Mouse (Mus musculus) heart, embryonic 15.5 days (tissue): ENCODE measurements around the gene Ubqln4. TPM values are rescaled to one million over a fixed set of nuclear protein-coding genes. Genes with fewer than 3 reads are reported as not detected.
"Not testable (repeated sequence)": the region's sequence is repeated elsewhere in the genome, so short reads cannot be mapped to it uniquely, and the experiment has no call there.

ENCODE experiments used
- ATAC-seq: fragments of 200-750 bp; cut with Nextera tagmentation; replicated peaks from 2 replicates; pipeline ENCODE4 v1.8.0; 2017; ENCODE audit warnings: low read depth, moderate TSS enrichment; ENCODE audit not compliant: insufficient number of reproducible peaks, insufficient read depth, low FRiP score
- H3K27ac ChIP-seq: fragments of 300-500 bp; sonication (generic); 2 replicates; pipeline ENCODE4 v1.5.1; 2015; ENCODE audit warnings: mild to moderate bottlenecking, inconsistent platforms
- H3K27me3 ChIP-seq: fragments of 300-500 bp; sonication (generic); 2 replicates; pipeline ENCODE4 v1.6.1; 2015; ENCODE audit warnings: inconsistent platforms
- H3K36me3 ChIP-seq: fragments of 300-500 bp; sonication (generic); 2 replicates; pipeline ENCODE4 v1.6.1; 2015; ENCODE audit warnings: mild to moderate bottlenecking, inconsistent platforms
- H3K4me1 ChIP-seq: fragments of 300-500 bp; sonication (generic); replicated peaks from 2 replicates; pipeline ENCODE4 v1.6.1; 2015; ENCODE audit warnings: inconsistent platforms
- H3K4me2 ChIP-seq: fragments of 300-500 bp; sonication (generic); 2 replicates; pipeline ENCODE4 v1.6.1; 2015; ENCODE audit warnings: inconsistent platforms, mild to moderate bottlenecking, moderate library complexity
- H3K4me3 ChIP-seq: fragments of 300-500 bp; sonication (generic); 2 replicates; pipeline ENCODE4 v1.5.1; 2015; ENCODE audit warnings: mild to moderate bottlenecking, inconsistent platforms
- H3K9ac ChIP-seq: fragments of 300-500 bp; sonication (generic); 2 replicates; pipeline ENCODE4 v1.6.1; 2015; ENCODE audit warnings: mild to moderate bottlenecking, inconsistent platforms
- H3K9me3 ChIP-seq: fragments of 300-500 bp; sonication (generic); replicated peaks from 2 replicates; pipeline ENCODE4 v1.6.1; 2016; ENCODE audit warnings: inconsistent platforms
- WGBS: fragments of 180-500 bp; shearing (Covaris S2); methylation state at CpG from one replicate; pipeline ENCODE4 v1.1.7; 2015; ENCODE audit warnings: mixed read lengths; 5-methylcytosine and 5-hydroxymethylcytosine counted together
- polyA plus RNA-seq: library from polyadenylated mRNA; unstranded; fragments of >200 nt; fragmentation: Nextera tagmentation; extraction: Ambion mirVana; gene quantifications from 2 replicates; pipeline ENCODE4 v1.2.1, GENCODE M21; 2015

Ubqln4 gene
- polyA plus RNA-seq, 1 experiment from 2014 or later: 30.0 TPM

DNA sequence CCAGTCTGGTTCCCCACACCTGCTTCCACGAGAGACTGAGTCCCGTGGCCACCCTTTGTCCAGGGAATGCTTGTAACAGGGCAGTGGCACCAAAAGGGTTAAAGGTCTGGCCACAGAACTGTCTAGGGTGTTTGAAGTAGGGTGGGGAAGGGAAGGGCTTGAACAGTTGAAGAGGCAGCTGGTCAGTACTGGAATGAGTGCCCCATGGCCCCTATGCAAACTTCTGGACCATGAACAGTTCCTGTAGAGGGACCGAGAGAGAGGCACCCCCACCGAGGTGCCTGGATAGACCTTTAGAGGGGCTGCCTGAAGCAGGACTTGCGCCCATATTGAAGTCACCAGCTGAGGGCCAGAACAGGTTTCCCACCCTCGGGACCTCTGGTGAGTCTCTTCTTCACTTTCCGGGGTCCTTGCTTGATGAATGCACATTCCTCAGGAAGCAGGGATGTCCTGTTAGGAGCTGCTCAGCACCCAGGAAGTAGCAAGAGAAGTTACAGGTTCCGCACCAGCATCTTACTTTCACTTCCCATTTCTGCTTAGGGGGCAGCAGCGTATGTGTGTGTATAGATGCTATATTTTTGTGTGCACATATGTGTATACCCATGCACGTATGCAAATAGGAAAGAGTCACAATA, 39.5 kb downstream of the Ubqln4 start:
- Histone ChIP-seq H3K27ac (0 out of 2 replicates have a peak overlapping the region, but pooled peaks have one; percentile 9), H3K27me3 (no peaks in the 10 kb centered on the region), H3K9me3 (no peaks in the 10 kb centered on the region), H3K36me3 (peaks cover 7% of the 10 kb centered on the region), H3K4me2 (peak overlapping the region; percentile 10; the same call in 1 of the 2 replicates), H3K4me1 (peaks cover 34% of the 10 kb centered on the region), H3K4me3 (0 out of 2 replicates have a peak overlapping the region, but pooled peaks have one; percentile 7), H3K9ac (no peak overlapping the region)
- WGBS: 66% methylated on average over 10 of the region's 10 CpGs
- ATAC-seq: no peak

GRCm38 (mm10) chr3:88593893-88594580, 40.5 kb downstream of the Ubqln4 start:
- WGBS: 27% methylated on average over 10 of the region's 10 CpGs
- Histone ChIP-seq H3K4me3 (no peak overlapping the region), H3K9ac (no peak overlapping the region), H3K4me1 (peaks cover 34% of the 10 kb centered on the region), H3K9me3 (no peaks in the 10 kb centered on the region), H3K36me3 (no peaks in the 10 kb centered on the region; the same call in 1 of the 2 replicates), H3K4me2 (no peak overlapping the region), H3K27ac (no peak overlapping the region), H3K27me3 (no peaks in the 10 kb centered on the region)
- no peak for ATAC-seq

DNA sequence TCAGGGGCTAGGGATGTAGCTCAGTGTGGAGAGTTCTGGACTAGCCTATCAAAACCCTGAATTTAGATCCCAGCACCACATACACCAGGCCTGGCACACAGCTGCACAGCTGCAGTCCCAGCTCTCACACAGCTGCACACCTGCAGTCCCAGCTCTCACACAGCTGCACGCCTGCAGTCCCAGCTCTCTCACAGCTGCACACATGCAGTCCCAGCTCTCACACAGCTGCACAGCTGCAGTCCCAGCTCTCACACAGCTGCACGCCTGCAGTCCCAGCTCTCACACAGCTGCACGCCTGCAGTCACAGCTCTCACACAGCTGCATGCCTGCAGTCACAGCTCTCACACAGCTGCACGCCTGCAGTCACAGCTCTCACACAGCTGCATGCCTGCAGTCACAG, 43.0 kb downstream of the Ubqln4 start:
- not testable (repeated sequence) for H3K9ac ChIP-seq, H3K4me3 ChIP-seq, H3K27ac ChIP-seq, H3K36me3 ChIP-seq, H3K27me3 ChIP-seq, H3K9me3 ChIP-seq, ATAC-seq, H3K4me2 ChIP-seq
- 79% methylated on average over 4 of the region's 4 CpGs for WGBS
- peaks cover 21% of the 10 kb centered on the region for H3K4me1 ChIP-seq

DNA sequence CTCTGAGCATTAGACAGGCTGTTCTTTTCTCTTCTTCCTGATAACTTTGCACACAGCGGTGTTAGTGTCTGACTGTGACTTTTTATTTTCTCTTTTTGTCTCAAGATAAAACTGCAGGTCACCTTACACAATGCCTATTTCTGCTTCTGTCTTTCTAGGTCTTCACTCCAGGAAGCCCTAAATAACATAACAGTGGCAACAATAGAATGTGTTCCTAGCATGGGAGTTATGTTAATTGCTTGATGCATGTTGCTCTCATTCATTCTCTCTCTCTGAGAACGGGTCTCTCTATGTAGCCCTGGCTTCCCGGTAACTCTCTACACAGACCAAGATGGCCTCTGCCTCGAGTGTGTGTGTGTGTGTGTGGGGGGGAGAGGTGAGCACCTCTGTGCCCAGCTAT, 48.9 kb downstream of the Ubqln4 start:
- Histone ChIP-seq H3K9ac (no peak overlapping the region), H3K36me3 (no peaks in the 10 kb centered on the region), H3K27me3 (no peaks in the 10 kb centered on the region), H3K4me2 (no peak overlapping the region), H3K4me1 (peaks cover 9% of the 10 kb centered on the region), H3K4me3 (no peak overlapping the region), H3K9me3 (no peaks in the 10 kb centered on the region), H3K27ac (no peak overlapping the region)
- 61% methylated on average over 4 of the region's 4 CpGs for WGBS
- no peak for ATAC-seq

DNA sequence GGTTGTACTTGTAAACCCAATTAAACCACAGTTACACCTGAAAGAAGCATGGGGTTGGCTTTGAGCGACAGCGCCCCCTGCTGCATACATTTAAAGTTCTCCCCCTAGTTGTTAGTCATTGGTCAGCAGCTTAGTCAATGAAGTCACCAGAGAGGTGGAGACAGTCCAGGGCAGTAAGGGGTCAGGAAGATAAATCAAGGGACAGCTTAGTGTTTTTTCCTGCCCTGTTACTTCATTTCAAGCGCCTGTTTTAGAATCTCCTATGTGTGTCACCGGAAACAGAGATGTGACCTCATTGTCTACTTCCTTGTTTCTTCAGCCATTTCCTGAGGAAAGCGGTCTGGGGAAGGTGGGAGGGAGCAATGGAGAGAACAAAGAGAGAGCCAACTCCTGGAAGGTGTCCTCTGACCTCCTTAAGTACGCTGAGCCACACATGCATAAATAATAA, 50.2 kb downstream of the Ubqln4 start:
- H3K9me3 ChIP-seq: no peaks in the 10 kb centered on the region
- H3K4me3 ChIP-seq: no peak overlapping the region
- H3K4me2 ChIP-seq: no peak overlapping the region
- H3K27me3 ChIP-seq: no peaks in the 10 kb centered on the region
- ATAC-seq: peak; percentile 66
- peak overlapping the region; percentile 58 for H3K27ac ChIP-seq
- H3K4me1 ChIP-seq: peaks cover 14% of the 10 kb centered on the region
- WGBS: 16% methylated on average over 6 of the region's 6 CpGs
- H3K9ac ChIP-seq: no peak overlapping the region
- H3K36me3 ChIP-seq: no peaks in the 10 kb centered on the region

DNA sequence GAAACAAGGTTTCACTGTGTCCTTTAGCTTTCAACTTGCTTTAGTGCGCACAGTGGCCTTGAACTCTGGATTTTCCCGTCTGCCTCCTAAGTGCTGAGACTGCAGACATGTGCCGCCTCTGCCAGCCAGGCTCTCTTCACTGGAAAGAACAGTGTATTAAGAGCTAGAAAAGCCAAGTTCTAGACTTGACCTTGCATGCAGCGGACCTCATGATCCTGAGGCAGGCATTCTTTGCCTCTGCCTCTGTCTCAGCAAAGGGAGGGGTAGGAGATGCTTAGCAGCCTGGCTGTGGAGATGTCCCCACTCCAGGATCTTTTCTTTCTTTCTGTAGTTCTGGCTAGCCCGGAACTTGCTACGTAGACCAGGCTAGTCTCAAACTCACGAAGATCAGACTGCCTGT, 51.3 kb downstream of the Ubqln4 start:
- Histone ChIP-seq H3K4me3 (no peak overlapping the region), H3K27ac (no peak overlapping the region), H3K4me2 (no peak overlapping the region), H3K9ac (no peak overlapping the region), H3K27me3 (no peaks in the 10 kb centered on the region), H3K4me1 (peaks cover 21% of the 10 kb centered on the region), H3K36me3 (no peaks in the 10 kb centered on the region), H3K9me3 (no peaks in the 10 kb centered on the region)
- WGBS: 89% methylated on average over 7 of the region's 7 CpGs
- ATAC-seq: no peak

- 87% methylated on average over 2 of the region's 2 CpGs for WGBS
- H3K9ac ChIP-seq, H3K9me3 ChIP-seq, H3K4me3 ChIP-seq, H3K36me3 ChIP-seq, H3K27ac ChIP-seq, ATAC-seq, H3K27me3 ChIP-seq: not testable (repeated sequence)
- peak within 1 kb of the TSS; percentile 70; the same call in 1 of the 2 replicates for H3K4me2 ChIP-seq
- H3K4me1 ChIP-seq: peaks cover 21% of the 10 kb centered on the region
Observed at GRCm38 (mm10) chr3:88605666-88606065, 52.1 kb downstream of the Ubqln4 start, which contains the start of gene Arhgef2. TSS of gene Arhgef2 (plus strand) at chr3:88605966.

GRCm38 (mm10) chr3:88607065-88607757, 53.7 kb downstream of the Ubqln4 start:
- Histone ChIP-seq H3K27me3 (no peaks in the 10 kb centered on the region), H3K4me1 (peaks cover 21% of the 10 kb centered on the region), H3K9ac (peak overlapping the region; percentile 14; the same call in 1 of the 2 replicates), H3K4me2 (peak overlapping the region; percentile 70), H3K9me3 (no peaks in the 10 kb centered on the region), H3K27ac (0 out of 2 replicates have a peak overlapping the region, but pooled peaks have one; percentile 18), H3K4me3 (peak overlapping the region; percentile 41), H3K36me3 (no peaks in the 10 kb centered on the region)
- WGBS: under 1% methylated on average over 20 of the region's 20 CpGs
- peak; percentile 79 for ATAC-seq

DNA sequence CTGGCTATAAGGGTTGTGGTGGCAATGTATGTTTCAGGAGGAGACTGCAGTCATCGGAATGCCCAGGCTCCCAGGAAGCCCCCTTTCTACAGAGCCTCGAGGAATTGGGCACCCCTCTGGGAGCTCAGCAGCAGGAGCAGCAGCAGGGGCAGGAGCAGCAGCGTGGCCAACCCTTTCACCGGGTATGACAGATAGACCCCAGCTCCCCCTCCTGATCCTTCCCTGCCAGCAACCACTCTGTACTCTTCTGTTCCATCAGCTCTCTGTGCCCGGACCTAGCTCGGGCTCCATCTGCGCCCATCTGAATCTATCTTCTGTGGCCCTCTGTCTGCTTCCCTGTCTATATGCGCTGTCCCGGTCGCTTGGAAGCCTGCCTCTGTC, 54.2 kb downstream of the Ubqln4 start:
- H3K4me3 ChIP-seq: peak overlapping the region; percentile 41
- H3K4me1 ChIP-seq: peaks cover 21% of the 10 kb centered on the region
- no peaks in the 10 kb centered on the region for H3K27me3 ChIP-seq
- H3K27ac ChIP-seq: no peak overlapping the region
- no peaks in the 10 kb centered on the region for H3K36me3 ChIP-seq
- peak overlapping the region; percentile 13; the same call in 1 of the 2 replicates for H3K9ac ChIP-seq
- no peaks in the 10 kb centered on the region for H3K9me3 ChIP-seq
- 25% methylated on average over 10 of the region's 10 CpGs for WGBS
- ATAC-seq: 0 out of 2 replicates have a peak, but pooled peaks have one; percentile 3
- peak overlapping the region; percentile 70 for H3K4me2 ChIP-seq

GRCm38 (mm10) chr3:88609066-88609465, 55.5 kb downstream of the Ubqln4 start:
- Histone ChIP-seq H3K9me3 (no peaks in the 10 kb centered on the region), H3K4me2 (0 out of 2 replicates have a peak overlapping the region, but pooled peaks have one; percentile 10), H3K4me3 (no peak overlapping the region), H3K27me3 (no peaks in the 10 kb centered on the region), H3K27ac (no peak overlapping the region), H3K4me1 (peaks cover 18% of the 10 kb centered on the region), H3K9ac (no peak overlapping the region), H3K36me3 (no peaks in the 10 kb centered on the region)
- WGBS: 46% methylated on average over 4 of the region's 4 CpGs
- ATAC-seq: no peak

DNA sequence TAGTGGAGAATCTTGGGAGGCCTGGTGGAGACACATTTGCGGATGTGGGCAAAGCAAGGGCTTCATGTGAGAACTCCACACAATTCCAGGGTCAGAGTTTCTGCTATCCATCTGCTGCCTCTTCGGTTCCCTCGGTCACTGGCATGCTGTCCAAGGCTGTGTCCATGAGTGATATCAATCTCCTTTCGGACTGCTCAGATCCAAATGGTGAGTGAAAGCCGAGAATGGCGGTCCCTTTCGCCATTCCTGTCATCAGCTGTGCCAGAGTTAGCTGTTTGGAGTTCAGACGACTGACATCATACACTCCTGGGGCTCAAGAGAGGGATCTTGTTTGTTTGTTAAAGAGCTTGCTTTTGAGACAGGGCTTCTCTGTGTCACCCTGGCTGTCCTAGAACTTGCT, 60.9 kb downstream of the Ubqln4 start:
- H3K27me3 ChIP-seq: no peaks in the 10 kb centered on the region
- H3K9me3 ChIP-seq: no peaks in the 10 kb centered on the region
- H3K4me2 ChIP-seq: no peak overlapping the region
- no peak overlapping the region for H3K9ac ChIP-seq
- no peaks in the 10 kb centered on the region for H3K36me3 ChIP-seq
- WGBS: 54% methylated on average over 8 of the region's 8 CpGs
- ATAC-seq: no peak
- no peak overlapping the region for H3K27ac ChIP-seq
- H3K4me1 ChIP-seq: peaks cover 44% of the 10 kb centered on the region
- no peak overlapping the region for H3K4me3 ChIP-seq
